ENCODE assay signal across 29 mouse cellular contexts in genomic region chr2:95054636-95055035, GRCm38 (mm10).
DNase-seq lines count a peak whose midpoint lies in the region; ATAC-seq and TF ChIP-seq lines count a peak whose summit lies in the region.
"Had no signal": no experiment of that assay in that cellular context is flagged by ENCODE, and none has a peak within 500 bp of the region (broad histone marks: within the 10 kb centered on the region; RNA-seq: fewer than 3 reads in every experiment).

No protein-coding gene starts in this region.

- no peak for DNase-seq in forebrain, embryonic 11.5 days (ENCODE audit: low spot score)
- no peak for DNase-seq in midbrain, postnatal 0 days (ENCODE audit: low spot score)
- peak; percentile 36 for DNase-seq in midbrain, embryonic 14.5 days
- DNase-seq in left cerebral cortex, adult 18-20 months (ENCODE audit: low spot score in 2 of 2), result no peak
- no peak for DNase-seq in cerebellum, adult 9-11 months
- DNase-seq: adrenal gland, postnatal 14 days; cerebellum, adult 18-20 months; cerebellum, postnatal 14 days; gastrocnemius, adult 2 months; gastrocnemius, postnatal 36 days; heart, adult 18-20 months; kidney, adult 9 months; kidney, postnatal 10 days; layer of hippocampus, postnatal 36 days; liver, embryonic 13.5 days; lung, adult 18-20 months; lung, postnatal 4 days; thymus, postnatal 4 days had no signal

- no peak overlapping the region for H3K4me3 ChIP-seq in forebrain, embryonic 11.5 days (ENCODE audit: low read depth, low read length)
- H3K4me3 ChIP-seq in forebrain, embryonic 15.5 days, result no peak overlapping the region
- no peak overlapping the region for H3K4me3 ChIP-seq in midbrain, embryonic 12.5 days
- H3K4me3 ChIP-seq in midbrain, postnatal 0 days (ENCODE audit: low read depth, low read length), result no peak overlapping the region
- no peak overlapping the region for H3K4me3 ChIP-seq in midbrain, embryonic 14.5 days (replicated peaks; ENCODE audit: low read depth, low read length)
- H3K4me3 ChIP-seq: embryonic facial prominence, embryonic 15.5 days; gastrocnemius, adult 2 months; heart, embryonic 12.5 days; limb, embryonic 10.5 days; limb, embryonic 15.5 days; liver, embryonic 13.5 days; megakaryocyte, embryonic 14.5 days had no signal

- H3K4me2 ChIP-seq in forebrain, embryonic 11.5 days (ENCODE audit: low read depth, low read length, severe bottlenecking), result no peak overlapping the region
- H3K4me2 ChIP-seq in forebrain, embryonic 15.5 days (replicated peaks), result no peak overlapping the region
- no peak overlapping the region for H3K4me2 ChIP-seq in midbrain, embryonic 12.5 days (replicated peaks)
- no peak overlapping the region for H3K4me2 ChIP-seq in midbrain, postnatal 0 days (ENCODE audit: low read depth, low read length, poor library complexity, severe bottlenecking)
- H3K4me2 ChIP-seq in midbrain, embryonic 14.5 days (ENCODE audit: low read length), result no peak overlapping the region
- H3K4me2 ChIP-seq: embryonic facial prominence, embryonic 15.5 days; heart, embryonic 12.5 days; limb, embryonic 15.5 days; liver, embryonic 13.5 days had no signal

- no peaks in the 10 kb centered on the region for H3K4me1 ChIP-seq in forebrain, embryonic 11.5 days (replicated peaks; ENCODE audit: control insufficient read depth, insufficient read depth, low read length)
- H3K4me1 ChIP-seq in forebrain, embryonic 15.5 days, result no peaks in the 10 kb centered on the region
- H3K4me1 ChIP-seq in midbrain, embryonic 12.5 days, result 0 out of 2 replicates have a peak, but pooled peaks cover 7% of the 10 kb centered on the region
- no peaks in the 10 kb centered on the region for H3K4me1 ChIP-seq in midbrain, postnatal 0 days (ENCODE audit: insufficient read depth, low read length)
- H3K4me1 ChIP-seq in midbrain, embryonic 14.5 days (ENCODE audit: control insufficient read depth, insufficient read depth, low read length), result no peaks in the 10 kb centered on the region
- H3K4me1 ChIP-seq: embryonic facial prominence, embryonic 15.5 days; heart, embryonic 12.5 days; limb, embryonic 10.5 days; limb, embryonic 15.5 days; liver, embryonic 13.5 days; megakaryocyte, embryonic 14.5 days had no signal

- no peaks in the 10 kb centered on the region for H3K36me3 ChIP-seq in forebrain, embryonic 11.5 days (ENCODE audit: control insufficient read depth, insufficient read depth, low read length)
- no peaks in the 10 kb centered on the region for H3K36me3 ChIP-seq in forebrain, embryonic 15.5 days
- no peaks in the 10 kb centered on the region for H3K36me3 ChIP-seq in midbrain, embryonic 12.5 days
- no peaks in the 10 kb centered on the region for H3K36me3 ChIP-seq in midbrain, postnatal 0 days (ENCODE audit: insufficient read depth, low read length)
- no peaks in the 10 kb centered on the region for H3K36me3 ChIP-seq in midbrain, embryonic 14.5 days (ENCODE audit: control insufficient read depth, insufficient read depth, low read length)
- H3K36me3 ChIP-seq: embryonic facial prominence, embryonic 15.5 days; heart, embryonic 12.5 days; limb, embryonic 10.5 days; limb, embryonic 15.5 days; liver, embryonic 13.5 days had no signal

- peak; percentile 26; the same call in 1 of the 2 replicates for ATAC-seq in forebrain, embryonic 11.5 days (replicated peaks; ENCODE audit: low FRiP score)
- ATAC-seq in forebrain, embryonic 15.5 days (replicated peaks), result no peak
- ATAC-seq in midbrain, embryonic 12.5 days (ENCODE audit: low FRiP score, low read depth), result peak; percentile 67
- ATAC-seq in midbrain, postnatal 0 days (ENCODE audit: low FRiP score), result no peak
- ATAC-seq in midbrain, embryonic 14.5 days (ENCODE audit: low FRiP score, low TSS enrichment), result no peak
- ATAC-seq: CD4-positive, CD25-positive, alpha-beta regulatory T cell, adult 4 months; forebrain, embryonic 14.5 days; intestine, postnatal 0 days; lung, postnatal 0 days had no signal

- H3K27me3 ChIP-seq in forebrain, embryonic 11.5 days (ENCODE audit: control insufficient read depth, insufficient read depth, low read length), result no peaks in the 10 kb centered on the region
- H3K27me3 ChIP-seq in forebrain, embryonic 15.5 days, result no peaks in the 10 kb centered on the region
- H3K27me3 ChIP-seq in midbrain, embryonic 12.5 days, result no peaks in the 10 kb centered on the region
- no peaks in the 10 kb centered on the region for H3K27me3 ChIP-seq in midbrain, postnatal 0 days (ENCODE audit: insufficient read depth, low read length)
- H3K27me3 ChIP-seq in midbrain, embryonic 14.5 days (ENCODE audit: control insufficient read depth, insufficient read depth, low read length), result no peaks in the 10 kb centered on the region
- H3K27me3 ChIP-seq: embryonic facial prominence, embryonic 15.5 days; heart, embryonic 12.5 days; limb, embryonic 15.5 days; liver, embryonic 13.5 days; megakaryocyte, embryonic 14.5 days had no signal

- H3K9me3 ChIP-seq in forebrain, embryonic 11.5 days (ENCODE audit: control insufficient read depth, low read length), result no peaks in the 10 kb centered on the region
- no peaks in the 10 kb centered on the region for H3K9me3 ChIP-seq in forebrain, embryonic 15.5 days
- H3K9me3 ChIP-seq in midbrain, embryonic 12.5 days, result no peaks in the 10 kb centered on the region
- no peaks in the 10 kb centered on the region for H3K9me3 ChIP-seq in midbrain, postnatal 0 days (ENCODE audit: low read length)
- H3K9me3 ChIP-seq in midbrain, embryonic 14.5 days (ENCODE audit: control insufficient read depth, low read length), result no peaks in the 10 kb centered on the region
- H3K9me3 ChIP-seq: embryonic facial prominence, embryonic 15.5 days; heart, embryonic 12.5 days; limb, embryonic 10.5 days; limb, embryonic 15.5 days; liver, embryonic 13.5 days had no signal

- H3K9ac ChIP-seq in forebrain, embryonic 11.5 days (ENCODE audit: low read length), result no peak overlapping the region
- H3K9ac ChIP-seq in forebrain, embryonic 15.5 days (replicated peaks), result no peak overlapping the region
- no peak overlapping the region for H3K9ac ChIP-seq in midbrain, embryonic 12.5 days (replicated peaks)
- no peak overlapping the region for H3K9ac ChIP-seq in midbrain, postnatal 0 days (replicated peaks; ENCODE audit: low read length, poor library complexity, severe bottlenecking)
- no peak overlapping the region for H3K9ac ChIP-seq in midbrain, embryonic 14.5 days (replicated peaks; ENCODE audit: low read length)
- H3K9ac ChIP-seq: embryonic facial prominence, embryonic 15.5 days; heart, embryonic 12.5 days; limb, embryonic 15.5 days; liver, embryonic 13.5 days had no signal

- WGBS in forebrain, embryonic 11.5 days, result 17% methylated on average over 1 of the region's 1 CpGs
- WGBS in forebrain, embryonic 15.5 days, result 7% methylated on average over 1 of the region's 1 CpGs
- 13% methylated on average over 1 of the region's 1 CpGs for WGBS in midbrain, embryonic 12.5 days
- WGBS in midbrain, postnatal 0 days, result 8% methylated on average over 1 of the region's 1 CpGs
- 4% methylated on average over 1 of the region's 1 CpGs for WGBS in midbrain, embryonic 14.5 days

- no peak for TF ChIP-seq CTCF in midbrain, postnatal 0 days (IDR thresholded peaks at IDR 0.05)

- H3K27ac ChIP-seq in forebrain, embryonic 11.5 days (ENCODE audit: low read depth, low read length), result no peak overlapping the region
- H3K27ac ChIP-seq in forebrain, embryonic 15.5 days (replicated peaks), result no peak overlapping the region
- no peak overlapping the region for H3K27ac ChIP-seq in midbrain, embryonic 12.5 days (replicated peaks)
- no peak overlapping the region for H3K27ac ChIP-seq in midbrain, postnatal 0 days (ENCODE audit: low read depth, low read length)
- H3K27ac ChIP-seq in midbrain, embryonic 14.5 days (replicated peaks; ENCODE audit: low read depth, low read length), result no peak overlapping the region
- H3K27ac ChIP-seq: embryonic facial prominence, embryonic 15.5 days; gastrocnemius, adult 2 months; limb, embryonic 10.5 days; limb, embryonic 15.5 days; liver, embryonic 13.5 days had no signal

Comparison
In these comparisons a context has a peak if more than half of its experiments do, and no peak if none do; other contexts are left out.
1. ATAC-seq: peak in forebrain, embryonic 11.5 days (single experiment) and midbrain, embryonic 12.5 days (single experiment); none in forebrain, embryonic 15.5 days (single experiment), midbrain, postnatal 0 days (single experiment) and midbrain, embryonic 14.5 days (single experiment).